Mouse (Mus musculus) 3T3-L1 (cell line): ENCODE results near the gene Sh3rf3.

ENCODE experiments used
- DNase-seq: peaks from one replicate; pipeline ENCODE4 v3.0.0-alpha.2; 2015; ENCODE audit warnings: low read depth, low spot score

Gene Sh3rf3

DNA sequence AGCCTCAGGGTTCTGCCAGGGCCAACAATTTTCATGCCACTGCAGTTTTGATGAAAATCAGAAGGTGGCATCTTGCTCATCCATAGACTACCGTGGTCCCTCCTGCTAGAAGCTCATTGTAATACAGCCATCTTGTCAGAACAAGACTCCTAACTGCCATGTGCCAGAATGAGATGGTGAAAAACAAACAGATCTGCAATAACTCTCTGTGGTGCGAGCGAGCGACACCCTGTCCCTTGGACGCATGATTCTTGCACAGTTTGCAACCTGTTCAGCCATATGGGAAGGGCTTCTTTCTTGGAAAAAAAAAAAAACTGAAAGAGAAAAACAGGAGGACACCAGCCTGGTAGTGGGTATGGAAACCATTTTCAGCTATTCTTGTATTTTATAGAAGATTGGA lies 291.5 kb downstream of the Sh3rf3 start:
- DNase-seq, result no peak

DNA sequence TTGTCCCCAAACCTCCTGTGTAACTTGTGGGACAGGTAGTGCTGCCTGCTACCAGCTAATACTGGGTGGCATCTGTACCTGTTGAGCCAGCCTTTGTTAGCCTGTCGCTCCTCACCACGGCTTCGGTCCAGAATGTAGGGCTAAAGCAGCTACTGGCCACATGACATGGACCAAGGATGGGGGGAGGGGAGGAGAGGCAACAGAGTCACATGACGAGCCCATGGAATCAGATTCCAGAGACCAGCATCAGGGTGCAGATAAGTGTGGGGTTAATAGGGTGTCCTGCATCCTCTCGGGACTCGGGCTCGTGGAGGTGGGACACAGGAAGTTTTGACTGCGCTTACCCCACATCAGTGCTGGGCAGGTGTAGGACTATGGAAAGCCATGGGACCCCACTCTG lies 292.7 kb downstream of the Sh3rf3 start:
- no peak for DNase-seq

DNA sequence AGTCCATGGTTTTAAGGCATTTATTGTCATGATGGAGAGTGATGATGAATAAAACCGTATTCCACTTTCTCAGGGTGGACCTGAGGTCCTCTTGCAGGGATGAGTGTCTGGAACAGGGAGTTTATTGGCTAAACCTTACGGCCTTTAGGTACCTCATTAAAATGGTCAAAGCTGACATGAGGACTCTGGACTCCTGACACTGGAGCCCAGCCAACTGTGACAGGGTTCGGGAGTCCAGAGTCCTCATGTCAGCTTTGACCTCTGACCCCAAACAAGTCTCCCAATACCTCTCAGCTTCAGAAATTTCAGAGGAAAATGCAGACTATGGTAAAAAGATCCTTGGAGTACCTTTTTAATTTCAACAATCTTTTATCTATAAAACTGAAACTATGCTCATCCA lies 293.5 kb downstream of the Sh3rf3 start:
- DNase-seq, result no peak

DNA sequence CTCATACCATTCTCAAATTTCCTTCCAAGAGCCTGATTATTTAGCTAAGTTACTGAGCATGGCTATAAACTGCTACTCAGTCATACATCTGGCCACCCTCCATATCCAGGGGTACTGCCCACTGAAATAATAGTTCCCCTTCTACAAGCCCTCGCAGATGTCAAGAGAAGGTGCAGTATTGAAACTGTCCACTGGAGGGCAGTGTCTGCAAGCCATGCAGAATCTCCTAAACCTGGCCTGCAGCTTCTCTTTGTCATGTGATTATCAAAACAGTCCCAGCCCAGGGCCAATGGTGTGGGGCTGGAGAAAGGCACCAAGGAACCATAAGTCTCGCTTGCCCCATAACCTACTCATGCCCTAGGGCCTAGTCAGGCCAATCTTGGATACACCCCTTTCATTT lies 295.9 kb downstream of the Sh3rf3 start:
- DNase-seq, result peak; percentile 87

DNA sequence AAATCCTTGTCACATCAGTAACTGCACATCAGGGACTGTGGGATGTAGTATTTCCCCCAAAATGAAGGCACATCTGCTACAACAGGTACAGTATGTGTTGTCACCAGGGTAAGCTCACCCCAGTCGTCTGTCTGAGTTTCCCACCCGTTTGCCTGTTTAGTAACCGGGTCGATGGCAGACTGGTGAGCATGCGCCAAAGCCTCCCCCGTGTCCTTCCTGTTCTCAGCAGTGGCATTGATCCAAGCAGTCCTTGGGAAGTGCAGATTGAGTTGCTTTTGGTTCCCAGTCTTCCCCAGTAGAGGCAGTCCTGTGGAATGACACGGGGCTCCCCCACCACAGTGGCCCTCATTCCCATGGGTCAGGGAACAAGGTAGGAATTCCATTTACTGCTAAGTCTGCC lies 297.2 kb downstream of the Sh3rf3 start:
- no peak for DNase-seq

DNA sequence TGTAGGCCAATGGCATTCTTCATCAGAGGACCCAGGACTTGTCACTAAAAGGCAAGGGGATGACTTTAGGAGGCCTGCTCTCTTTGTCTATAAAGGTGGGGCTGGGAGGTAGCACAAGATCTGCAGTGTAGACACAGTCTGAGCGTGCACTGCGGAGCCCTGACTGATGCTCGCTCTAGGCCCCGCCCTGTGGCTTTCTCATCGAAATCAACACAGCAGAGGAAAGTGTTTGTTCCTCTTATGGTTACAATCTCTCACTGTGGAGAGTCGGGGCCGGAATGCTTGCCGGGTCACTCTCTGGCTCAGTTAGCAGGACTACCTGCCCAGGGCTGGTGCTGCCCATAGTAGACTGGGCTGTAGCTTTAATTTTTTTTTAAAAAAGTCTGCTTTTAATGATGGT lies 299.6 kb downstream of the Sh3rf3 start:
- no peak for DNase-seq

DNA sequence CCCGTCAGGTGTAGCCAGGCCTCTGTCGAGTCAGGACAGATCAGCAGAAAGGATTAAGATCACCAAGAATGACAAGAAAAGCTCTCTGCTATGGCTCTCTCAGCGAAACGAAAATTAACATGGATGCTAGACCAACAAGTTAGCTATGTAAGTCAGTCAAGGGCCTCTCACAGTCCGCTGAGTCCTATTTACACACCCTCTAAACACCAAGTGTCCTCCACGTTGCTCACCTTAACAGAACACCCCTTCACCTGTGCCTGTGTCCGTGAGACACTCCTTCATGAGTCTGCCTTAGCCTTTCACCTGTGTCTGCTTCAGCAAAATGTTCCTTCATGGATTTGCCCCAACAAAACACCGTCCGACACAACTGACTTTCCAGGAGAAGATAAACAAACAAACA lies 300.2 kb downstream of the Sh3rf3 start:
- no peak for DNase-seq

DNA sequence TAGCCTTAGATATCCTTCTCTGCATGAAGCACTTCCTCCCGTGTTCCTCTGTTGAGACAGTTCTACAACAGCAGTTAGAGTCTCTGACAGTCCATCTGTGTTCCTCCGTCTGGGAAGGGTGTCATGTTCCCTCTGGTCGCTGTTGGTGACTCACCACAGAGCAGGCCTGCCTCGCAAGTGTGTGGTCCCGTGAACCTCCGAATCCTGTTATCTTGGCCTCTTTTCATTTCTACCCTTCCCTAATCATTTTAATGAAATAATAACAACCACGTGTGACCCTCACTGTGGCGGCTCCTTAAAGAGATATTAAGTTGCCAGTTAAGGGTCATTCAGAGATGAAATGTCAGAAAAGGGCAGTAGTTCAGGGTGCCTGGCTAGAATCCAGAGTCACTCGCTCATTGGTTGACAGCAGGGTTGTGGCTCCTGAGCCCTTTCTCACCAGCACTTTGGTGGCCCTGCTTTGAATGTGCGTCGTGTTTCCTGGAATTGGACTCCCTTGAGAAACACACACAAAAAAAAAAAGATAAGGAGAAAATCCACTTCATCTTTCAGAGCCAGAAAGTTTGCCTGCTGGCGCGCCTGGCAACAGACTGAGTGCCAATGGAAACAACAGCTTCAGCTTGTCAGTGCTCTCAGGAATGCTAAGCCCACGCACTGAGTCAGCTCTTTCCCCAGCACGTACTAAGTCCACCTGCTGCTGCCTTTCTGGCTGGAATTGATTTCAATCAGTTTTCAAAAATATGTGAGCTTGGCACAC lies 301.6 kb downstream of the Sh3rf3 start:
- DNase-seq, result peak; percentile 76

DNA sequence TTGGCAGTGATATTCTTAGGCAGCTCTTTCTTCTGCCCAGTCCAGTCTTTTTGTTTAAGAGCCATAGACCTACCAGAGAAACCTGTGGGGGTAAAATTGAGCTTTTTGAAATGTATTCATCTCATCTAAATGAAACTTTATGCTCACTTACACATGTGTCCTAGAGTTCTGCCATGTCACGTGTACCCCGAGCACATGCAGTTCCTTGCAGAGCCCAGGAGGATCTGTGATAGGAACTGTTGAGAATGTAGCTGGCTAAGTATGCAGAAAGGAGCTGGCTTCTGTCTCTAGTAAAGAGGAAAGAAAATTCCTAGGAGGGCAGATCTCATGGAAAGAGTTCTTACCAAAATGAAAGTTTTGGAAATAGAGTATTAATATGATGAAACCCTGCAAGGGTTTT lies 302.5 kb downstream of the Sh3rf3 start:
- DNase-seq, result no peak

DNA sequence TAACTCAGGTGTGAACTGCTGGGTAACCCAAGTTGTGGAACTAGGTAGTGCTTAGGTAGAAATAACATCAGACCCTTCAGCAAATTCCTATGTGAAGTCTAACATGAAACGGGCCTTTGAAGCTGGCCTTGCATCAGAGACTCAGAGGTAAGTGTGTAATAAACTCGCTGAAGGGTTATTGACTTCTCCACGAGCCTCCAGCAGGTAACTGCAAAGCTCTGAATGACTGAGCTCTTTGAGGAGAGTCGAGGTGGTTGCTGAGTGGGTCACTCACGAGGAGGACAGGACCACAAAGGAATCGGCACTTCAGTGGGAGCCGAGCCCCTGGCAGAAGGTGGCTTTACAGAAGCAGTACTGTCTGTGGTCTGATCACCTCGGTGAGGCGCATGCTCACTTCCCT lies 303.2 kb downstream of the Sh3rf3 start:
- DNase-seq, result no peak

DNA sequence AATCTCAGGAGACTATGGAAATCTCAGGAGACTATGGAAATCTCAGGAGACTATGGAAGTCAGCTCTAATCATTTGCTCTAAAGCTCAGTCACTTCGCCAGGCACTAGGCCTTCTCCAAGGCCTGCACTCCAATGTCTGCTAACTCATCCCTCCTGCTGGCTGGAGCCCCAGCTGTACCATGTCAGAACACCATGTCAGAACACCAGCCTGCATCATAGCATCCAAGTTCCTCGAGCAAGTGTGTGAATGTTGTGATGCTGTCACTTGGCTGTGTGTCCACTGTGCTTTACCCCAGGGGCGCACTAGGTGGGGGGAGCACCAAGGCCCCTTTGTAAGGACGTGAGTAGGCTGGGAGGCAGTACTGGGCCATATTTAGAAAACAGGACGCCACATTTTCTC lies 304.4 kb downstream of the Sh3rf3 start:
- DNase-seq, result no peak

DNA sequence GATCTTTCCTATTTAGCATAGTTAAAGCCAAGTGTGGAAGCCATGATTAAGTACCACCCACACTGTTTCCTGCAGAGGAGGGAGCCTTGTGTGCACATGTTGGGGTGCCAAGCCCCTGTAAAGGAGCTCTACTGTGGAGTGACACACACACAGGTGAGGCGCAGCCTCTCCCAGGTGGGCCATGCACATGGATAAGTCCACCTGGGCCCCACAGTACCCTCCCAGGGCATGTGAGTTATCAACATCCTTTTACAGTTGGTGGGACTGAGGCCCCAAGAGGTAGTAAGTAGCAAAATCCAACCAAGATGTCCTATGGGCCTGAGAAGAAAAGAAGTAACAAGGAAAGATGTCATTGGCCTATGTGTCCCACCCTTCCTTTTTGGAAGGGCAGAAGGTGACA lies 305.8 kb downstream of the Sh3rf3 start:
- no peak for DNase-seq

DNA sequence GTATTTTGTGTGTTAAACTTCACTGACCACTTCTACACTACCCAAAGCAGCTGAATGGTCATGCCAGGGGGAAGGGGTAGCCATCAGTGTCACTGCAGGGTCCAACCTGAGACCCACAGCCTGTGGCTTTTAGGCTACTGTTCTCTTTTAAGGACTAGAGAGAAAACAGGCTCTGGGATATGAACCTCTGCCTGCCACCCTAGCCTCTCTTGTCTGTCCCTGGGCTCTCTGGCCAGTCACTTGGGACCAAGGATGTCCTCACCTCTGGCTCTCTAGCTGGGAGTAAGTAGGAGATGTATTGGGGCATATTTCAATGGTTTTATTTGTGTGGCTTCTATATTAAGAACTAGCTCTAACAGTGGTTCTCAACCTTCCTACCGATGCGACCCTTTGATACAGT lies 306.7 kb downstream of the Sh3rf3 start:
- no peak for DNase-seq

DNA sequence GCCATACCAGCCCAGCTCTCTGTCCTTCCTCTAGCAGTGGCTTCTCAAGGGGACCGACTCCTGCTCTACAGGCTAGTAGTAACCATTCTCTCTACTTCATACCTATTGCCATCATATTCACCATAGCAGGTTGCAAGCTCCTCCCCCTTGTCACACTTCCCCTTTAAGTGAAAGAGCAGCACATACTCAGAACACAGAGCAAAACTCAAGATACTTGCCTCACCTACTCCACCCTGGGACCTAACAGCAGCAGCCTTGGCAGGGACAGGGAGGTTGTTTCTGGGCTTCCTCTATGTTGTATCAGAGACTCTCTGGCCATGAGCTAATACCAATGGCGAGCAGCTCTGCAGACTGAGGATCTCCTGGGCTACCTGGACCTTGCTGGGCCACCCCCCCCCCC lies 312.3 kb downstream of the Sh3rf3 start:
- no peak for DNase-seq

DNA sequence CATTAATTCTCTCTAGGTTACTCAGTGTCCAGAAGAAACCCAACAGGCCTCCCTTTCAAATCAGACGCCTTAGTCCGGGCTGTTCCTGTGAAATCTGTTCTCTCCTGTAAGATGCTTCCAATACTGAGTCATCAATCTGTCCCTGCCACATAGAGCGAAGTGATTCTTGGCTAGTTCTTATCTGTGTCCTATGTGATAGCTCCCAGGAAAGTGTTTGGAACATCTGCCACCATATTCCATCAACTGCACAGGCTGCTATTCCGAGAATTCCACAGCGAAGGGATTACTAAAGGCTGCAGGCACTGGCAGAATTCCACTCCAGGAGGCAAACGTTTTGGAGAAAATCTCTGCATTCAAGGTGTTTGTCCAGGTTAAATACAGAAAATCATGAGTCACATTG lies 314.5 kb downstream of the Sh3rf3 start:
- no peak for DNase-seq

DNA sequence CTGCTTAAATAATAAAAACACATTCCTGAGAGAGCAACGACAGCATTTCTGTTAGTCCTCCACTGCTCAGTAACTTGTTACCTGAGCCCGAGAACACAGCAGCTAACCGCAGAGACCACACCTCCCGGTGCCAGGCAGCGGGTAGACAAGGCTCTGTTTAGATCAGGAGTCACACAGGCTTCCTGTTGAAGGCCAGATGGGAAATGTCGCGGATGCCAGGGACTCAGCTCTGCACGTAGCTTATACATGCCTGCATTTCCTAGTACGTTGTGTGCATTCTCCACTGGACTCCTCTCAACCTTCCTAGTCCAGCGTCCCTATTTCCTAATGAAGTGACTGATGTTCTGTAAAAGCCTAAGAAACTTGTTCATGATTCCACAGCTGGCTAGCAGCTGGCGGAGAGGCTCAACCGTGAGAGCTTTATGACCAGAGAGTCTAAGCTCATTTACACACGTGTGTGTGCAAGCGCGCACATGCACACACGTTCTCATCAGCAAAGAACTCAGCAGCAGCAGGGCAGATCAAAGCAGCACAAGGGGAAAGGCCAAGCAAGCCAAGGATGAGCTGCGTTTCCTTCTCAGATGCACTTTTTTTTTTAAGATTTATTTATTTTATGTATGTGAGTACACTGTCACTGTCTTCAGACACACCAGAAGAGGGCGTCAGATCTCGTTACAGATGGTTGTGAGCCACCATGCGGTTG lies 318.9 kb downstream of the Sh3rf3 start:
- no peak for DNase-seq

DNA sequence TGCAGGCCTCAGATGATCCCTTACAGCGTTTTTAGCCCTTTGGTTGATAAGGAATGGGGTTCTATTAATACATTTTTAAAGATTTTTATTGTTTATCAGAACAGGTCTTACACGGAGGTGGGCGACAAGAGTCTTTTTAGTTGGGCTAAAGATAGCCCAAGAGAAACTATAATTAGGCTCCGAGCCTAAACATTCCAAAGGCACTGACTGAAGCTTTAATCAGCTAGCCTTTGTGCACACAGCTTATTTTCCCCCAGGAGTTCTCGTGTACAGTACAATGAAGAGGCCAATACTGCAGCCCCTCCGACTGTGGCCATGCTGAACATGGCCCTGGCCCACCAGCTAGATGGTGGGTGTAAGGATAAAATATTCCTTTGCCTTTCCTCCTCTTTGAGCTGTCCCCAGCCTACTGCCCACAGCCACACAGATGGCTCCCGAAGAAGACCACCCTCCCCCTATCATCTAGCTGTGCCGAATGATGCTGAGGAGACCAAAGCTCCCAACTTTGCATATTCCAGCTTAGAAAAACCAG lies 320.4 kb downstream of the Sh3rf3 start:
- no peak for DNase-seq

DNA sequence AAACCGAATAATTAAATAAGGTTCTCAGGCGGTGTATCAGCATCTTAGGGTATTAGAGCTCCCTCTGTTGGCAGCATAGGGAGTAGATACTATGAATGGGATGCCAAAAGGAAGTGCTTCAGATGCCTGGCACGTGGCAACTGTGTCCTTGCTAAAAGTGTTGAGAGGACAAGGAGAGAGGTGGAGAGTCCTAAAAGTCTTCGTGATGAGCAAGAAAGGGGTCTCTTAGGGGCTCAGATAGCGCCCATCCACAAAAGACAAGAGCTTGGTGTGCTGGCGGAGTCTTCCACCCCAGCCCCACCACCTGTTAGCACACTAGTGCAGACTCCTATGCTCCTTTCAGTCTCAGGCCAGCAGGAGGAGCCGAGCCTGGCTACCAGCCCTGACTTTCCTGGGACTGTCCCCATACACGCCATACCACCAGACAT lies 336.8 kb downstream of the Sh3rf3 start:
- DNase-seq, result peak; percentile 84

DNA sequence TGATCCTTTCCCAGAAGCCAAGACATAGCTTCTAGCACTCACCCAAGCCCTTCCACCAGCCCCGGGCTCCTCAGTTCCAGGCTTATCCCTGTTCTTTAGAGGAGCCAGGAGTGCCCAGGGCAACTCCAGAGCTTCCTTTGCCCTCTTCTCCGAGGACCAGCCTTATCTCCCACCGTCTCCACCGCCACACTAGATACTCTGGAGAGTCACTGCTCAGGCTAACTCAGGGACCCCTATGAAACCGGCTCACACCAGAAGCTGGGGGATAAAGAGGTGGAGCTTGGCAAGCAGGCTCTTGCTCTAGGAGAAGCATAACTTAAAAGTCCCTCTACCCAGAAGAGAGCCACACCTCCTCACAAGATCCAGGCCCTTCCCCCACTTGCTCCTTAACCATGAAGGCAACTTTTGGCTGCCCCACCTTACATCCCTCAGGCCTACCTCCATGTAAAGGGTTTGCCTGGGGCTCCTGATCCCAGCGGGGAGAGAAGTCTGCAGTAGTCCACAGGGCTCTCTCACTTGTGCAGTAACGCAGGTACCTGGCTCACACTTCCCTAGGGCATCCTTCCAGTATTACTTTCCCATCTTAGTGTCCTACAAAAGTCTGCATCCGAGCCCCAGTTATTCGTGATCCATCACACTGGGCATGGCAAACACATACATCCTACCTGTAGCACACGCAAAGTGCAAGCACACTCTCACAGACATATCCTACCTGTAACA lies 337.9 kb downstream of the Sh3rf3 start:
- no peak for DNase-seq

DNA sequence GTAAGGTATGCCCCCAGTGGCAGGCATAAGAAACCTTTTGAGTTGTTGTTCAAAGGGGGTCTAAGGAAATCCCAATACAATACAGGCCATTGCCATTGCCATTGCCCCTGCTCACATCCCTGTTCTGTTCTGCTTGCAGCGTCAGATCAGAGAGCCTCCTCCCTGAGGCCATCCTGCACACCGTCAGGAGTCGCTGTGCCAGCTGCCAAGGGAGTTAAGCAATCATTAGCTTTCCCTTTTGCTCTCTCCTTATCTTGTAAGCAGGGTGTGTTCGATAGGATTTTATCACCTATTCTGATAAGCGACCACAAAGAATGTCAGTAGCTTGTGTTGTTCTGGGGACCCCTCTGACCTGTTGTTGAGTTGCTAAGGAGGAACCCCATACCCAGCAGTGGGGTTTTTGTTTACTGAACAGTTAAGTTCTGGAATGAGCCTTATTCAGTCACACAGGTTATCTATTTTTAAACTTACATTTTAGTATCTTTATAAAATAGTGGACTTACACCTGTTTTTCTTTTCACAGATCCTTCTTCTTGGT lies 339.5 kb downstream of the Sh3rf3 start:
- peak; percentile 19 for DNase-seq

DNA sequence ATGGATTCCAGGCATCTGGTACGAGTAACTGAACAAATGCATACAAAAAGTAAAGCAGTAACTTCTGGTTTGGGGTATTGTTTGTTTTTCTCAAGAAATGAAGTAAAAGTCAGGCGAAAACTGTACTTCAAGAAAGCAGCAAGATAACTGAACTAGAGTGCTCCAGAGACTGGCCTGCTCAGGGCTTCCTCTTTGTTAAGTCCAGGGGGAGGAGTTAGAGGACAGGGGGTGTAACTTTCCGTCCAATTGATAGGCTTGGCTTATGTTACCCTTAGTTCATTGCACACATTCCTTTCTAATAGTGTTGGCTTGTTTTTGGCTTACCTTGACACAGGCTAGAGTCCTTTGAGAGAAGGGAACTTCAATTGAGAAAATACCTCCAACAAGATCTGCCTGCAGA lies 345.5 kb downstream of the Sh3rf3 start:
- DNase-seq, result no peak

DNA sequence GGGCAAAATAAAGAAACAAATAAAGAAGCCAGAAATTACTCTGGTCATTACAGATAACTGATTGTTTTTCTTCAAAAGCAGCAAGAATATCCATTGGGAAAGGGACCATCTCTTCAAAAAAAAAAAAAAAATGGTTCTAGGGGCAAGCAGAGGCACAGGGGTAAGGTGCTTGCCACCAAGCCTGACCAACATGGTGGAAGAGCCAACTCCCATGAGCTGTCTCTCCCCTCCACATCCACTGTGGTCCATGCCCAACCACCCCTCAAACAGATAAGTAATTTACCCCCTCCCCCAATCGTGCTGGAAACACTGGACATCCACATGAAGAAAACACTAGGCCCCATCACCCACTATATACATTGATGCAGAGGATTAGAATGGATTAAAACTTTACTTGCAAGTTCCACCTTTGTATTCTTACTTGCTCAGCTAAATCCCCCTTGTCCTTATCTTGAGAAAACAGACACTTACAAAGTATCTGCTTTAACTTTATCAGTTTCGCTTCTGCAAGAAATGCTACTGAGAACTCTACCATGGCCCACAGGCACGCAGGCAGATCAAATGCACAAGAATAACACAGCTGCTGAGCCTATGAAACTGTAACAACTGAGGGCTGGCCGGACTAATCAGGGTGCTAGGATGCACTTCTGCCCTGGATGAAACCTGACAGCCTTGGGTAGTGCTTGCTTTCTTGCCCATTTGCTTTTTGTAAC lies 349.2 kb downstream of the Sh3rf3 start:
- DNase-seq, result no peak
